Mouse (Mus musculus): ENCODE measurements around the gene Ube2cbp.

DNA sequence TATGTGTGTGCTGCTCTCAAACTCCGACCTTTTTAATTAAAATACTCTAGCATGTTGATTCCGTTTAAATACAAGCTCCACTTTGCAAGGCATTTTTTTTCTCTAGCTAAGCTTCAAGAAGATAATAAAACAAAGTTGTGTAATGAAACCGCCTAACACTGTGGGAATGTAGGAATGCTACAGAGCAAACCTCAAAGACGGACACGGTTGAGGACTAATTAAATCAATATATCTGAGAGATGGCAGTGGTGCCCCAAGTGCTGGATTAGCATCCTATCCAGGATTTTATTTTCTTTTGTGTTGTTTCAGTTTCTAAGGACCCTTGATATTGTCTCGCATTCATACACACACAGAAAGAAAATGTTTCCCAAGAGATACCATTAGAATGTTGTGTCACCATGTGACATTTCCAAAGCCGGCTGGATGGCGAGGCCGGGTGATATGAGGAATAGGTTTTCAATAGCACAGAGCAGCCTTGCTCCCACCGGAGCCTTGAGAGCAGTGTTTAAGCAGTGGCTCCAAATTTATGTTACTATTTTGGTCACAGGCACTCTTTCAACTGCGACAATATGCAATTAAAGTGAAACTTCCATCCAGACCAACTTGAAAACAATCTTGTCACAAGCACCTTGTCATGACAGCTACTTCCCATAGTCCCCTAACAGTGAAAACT lies 26.3 kb downstream of the Ube2cbp start:
- TF ChIP-seq CTCF (IDR thresholded peaks at IDR 0.05; ENCODE audit: low read depth) = no peak
- TF ChIP-seq EP300 (IDR thresholded peaks at IDR 0.05; ENCODE audit: low read depth) = no peak
